Mouse (Mus musculus) CD4-positive helper T cell, adult 2 months (primary cell): ENCODE data around the gene Sass6.
"Not testable (repeated sequence)": the region's sequence is repeated elsewhere in the genome, so short reads cannot be mapped to it uniquely, and the experiment has no call there.

Experiments used
- DNase-seq: peaks from one replicate; pipeline ENCODE4 v3.0.0-alpha.2; 2012; ENCODE audit warnings: low read depth, missing footprints, low spot score

Gene Sass6

DNA sequence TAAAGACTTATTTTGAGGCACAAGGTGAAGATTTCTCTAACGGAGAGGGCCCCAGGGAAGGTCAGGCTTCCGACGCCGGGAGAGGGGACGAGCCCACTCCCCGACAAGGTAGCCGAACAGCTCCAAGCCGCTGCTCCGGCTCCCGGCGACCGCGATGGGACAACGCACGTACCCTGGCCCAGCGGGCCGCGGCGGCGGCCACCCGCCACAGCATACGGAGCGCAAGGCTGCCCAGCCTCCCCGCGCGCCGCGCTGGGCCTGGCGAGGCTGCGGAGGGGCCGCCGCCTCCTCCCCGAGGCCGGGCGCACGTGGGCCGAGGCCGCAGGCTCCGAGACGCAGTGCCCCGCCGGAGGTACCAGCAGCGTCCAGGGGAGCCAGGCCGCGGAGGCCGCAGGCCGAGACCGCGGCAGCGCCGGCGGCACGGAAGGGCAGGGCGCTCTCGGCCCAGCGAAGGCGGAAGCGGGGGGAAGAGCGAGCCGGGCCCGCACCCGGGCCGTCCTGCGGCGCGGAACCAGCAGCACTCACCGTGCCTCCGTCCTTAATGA is 67.2 kb downstream of the Sass6 start:
- no peak for DNase-seq

DNA sequence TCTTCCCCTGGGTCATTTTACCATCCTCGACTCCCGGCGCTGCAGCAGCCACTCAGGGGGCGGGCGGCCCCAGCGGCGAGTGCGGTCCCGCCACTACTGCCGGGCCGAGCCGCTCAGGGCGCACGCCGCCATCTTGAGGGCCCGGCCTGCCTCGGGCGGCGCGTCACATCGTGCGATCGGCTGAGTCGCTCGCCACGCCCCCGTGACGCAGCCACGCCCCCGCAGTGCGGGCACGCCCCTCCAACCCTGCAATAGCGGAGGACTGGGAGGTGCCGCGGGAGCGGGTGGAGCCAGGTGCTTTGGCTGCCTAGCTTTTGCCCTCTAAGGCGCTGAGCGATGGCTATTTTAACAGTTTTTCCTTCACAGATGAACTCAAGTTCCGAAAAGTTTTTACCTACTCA is 67.7 kb downstream of the Sass6 start, which contains the start of gene Mfsd14a:
Mfsd14a (minus strand) TSS at position 215 of the 401 bp plus-strand sequence.
- DNase-seq = peak; percentile 98

DNA sequence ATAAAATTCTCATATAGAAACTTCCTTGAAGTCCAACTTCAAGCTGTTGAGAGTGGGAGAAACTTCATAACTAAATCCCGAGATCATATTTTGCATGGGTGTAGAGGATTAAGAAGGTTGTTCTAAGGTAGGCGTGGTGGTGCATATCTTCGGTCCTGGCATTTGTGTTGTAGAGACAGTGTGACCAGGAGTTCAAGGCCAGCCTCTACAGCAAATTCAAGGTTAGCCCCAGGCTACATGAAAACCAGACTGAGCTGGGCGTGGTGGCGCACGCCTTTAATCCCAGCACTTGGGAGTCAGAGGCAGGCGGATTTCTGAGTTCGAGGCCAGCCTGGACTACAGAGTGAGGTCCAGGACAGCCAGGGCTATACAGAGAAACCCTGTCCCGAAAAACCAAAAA is 69.5 kb downstream of the Sass6 start:
- not testable (repeated sequence) for DNase-seq
